Mouse (Mus musculus) C2C12 (cell line): ENCODE measurements around the gene Tfr2.

ENCODE experiments used
- CTCF ChIP-seq: IDR thresholded peaks from one replicate; pipeline ENCODE4 v1.5.1; 2011; ENCODE audit not compliant: control insufficient read depth, insufficient read depth, insufficient read length
- MYOD1 ChIP-seq: IDR thresholded peaks from one replicate; pipeline ENCODE4 v1.6.1; 2011; ENCODE audit warnings: low read depth; ENCODE audit not compliant: control insufficient read depth, insufficient read length

GRCm38 (mm10) chr5:137615347-137615746 lies 45.7 kb downstream of the Tfr2 start:
- TF ChIP-seq CTCF (no peak), MYOD1 (no peak)
